Mouse (Mus musculus) c-Kit-positive CD71-positive TER-119-negative erythroid progenitor cells, embryonic 14.5 days (primary cell): Measurements from ENCODE around the gene Hpse2.
A peak's percentile ranks its signal among the peaks of the same experiment; 100 is the strongest.

Experiments
- DNase-seq: peaks from one replicate; pipeline ENCODE4 v3.0.0-alpha.2; 2013; ENCODE audit warnings: low read depth

Gene Hpse2

GRCm38 (mm10) chr19:42770141-42770872 lies 617.8 kb downstream of the Hpse2 start:
- DNase-seq = no peak

GRCm38 (mm10) chr19:42769648-42770047 lies 618.5 kb downstream of the Hpse2 start:
- no peak for DNase-seq

DNA sequence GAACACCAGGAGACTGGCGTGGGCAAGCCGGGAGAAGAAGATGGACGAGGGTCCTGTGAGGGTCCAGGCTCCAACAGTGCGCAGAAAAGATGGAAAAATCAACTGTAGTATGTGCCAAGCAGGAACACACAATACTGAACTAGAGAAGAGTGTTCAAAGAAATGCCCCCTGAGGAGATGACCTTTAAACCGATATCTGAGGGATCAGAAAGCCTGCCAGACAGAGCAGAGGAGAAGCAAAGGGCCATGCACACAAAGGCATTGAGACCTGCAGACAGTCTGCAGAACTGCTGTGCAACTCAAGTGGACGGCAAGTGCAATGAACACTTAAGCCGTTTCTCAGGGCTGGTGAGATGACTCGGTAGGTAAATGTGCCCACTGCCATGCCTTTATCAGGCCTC lies 620.8 kb downstream of the Hpse2 start:
- no peak for DNase-seq

- DNase-seq = no peak
Measured at GRCm38 (mm10) chr19:42764398-42764797, 623.8 kb downstream of the Hpse2 start.

DNA sequence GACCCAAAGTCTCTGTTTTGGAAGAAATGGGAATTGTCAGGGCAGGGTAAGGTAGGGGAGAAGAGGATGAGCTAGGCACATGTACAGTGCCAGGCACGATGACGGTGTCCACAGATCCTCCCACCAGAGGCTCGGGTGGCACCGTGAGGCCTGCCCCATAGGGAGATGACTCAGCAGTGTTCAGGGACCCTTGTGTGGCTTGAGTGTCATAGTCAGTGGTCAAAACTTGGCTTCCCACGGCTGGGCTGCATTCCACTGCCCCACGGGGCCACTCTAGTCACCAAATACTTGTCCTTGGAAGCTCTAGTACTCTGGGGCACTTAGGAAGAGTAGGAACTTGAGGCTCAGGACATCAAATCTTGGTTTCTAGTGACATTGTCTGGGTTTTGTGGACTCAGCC lies 631.5 kb downstream of the Hpse2 start:
- DNase-seq = no peak

DNA sequence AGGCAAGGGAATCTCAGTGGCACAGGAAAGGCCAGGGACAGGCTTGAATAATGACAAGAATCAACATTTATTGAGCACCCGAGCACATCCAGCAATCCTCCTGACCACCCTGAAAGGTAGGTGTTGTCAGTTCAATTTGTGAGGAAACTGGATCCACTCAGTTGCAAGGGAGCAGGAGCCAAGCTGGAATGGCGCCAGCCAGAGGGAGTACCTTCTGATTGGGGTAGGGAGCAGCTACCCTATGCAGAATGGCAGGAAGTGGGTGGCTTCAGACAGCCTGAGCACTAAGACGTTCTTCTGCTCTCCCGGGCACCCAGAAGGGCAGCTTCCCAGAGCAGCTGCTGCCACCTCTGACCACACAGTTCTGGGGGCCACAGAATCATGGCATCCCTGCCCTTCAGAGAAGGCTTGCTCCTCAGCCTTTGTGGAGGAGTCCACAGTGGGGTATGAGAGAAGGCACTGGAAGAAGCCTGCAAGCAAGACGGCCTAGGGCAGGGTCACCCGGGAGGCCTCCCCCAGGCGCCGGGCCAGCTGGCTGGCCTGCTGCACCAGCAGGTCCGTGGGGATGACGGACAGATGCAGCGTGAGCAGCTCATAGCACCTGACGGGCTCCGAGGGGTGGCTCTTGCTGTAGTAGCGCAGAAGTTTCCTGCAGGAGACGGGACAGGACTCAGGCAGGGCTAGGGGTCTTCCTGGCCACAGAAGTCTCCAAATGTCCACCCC lies 632.8 kb downstream of the Hpse2 start:
- no peak for DNase-seq

DNA sequence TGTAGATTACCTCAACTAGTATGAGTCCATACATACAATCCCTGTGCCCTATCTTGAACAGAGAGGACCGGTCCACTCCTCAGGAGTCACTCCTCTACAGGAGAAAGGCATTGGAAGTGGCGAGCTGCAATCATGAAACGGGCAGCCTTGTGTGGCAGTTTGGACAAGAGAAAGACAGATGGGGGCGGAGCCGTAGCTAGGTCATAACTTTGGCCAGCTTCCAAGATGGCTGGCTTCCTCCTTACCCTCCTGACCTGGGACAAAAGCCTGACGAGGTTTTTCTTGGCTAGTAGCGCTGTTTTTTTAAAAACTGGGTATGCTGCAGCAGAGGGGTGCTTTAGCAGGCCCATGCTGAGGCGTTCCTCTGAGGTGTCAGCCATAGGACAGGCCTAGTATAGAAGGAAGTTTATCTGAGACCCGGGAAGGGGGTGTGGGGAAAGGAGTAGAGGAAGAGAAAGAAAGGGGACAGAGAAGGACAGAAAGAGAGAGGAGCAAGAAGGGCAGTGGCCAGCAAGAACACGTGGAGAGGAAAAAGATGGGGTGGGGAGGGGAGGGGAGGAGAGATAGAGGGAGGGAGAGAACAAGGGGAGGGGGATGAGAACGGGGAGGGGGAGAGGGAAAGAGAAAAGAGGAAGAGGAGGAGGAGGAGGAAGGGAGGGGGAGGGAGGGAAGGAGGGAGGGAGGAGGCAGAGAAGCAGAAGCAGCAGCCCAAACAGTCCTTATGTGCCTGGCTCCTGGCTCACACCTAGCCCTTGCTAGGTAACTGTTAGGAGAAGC lies 634.8 kb downstream of the Hpse2 start:
- no peak for DNase-seq

GRCm38 (mm10) chr19:42752363-42752931 lies 635.7 kb downstream of the Hpse2 start, which contains the start of gene Pyroxd2:
Pyroxd2 (minus strand) TSS chr19:42752775.
- DNase-seq = peak; percentile 74

GRCm38 (mm10) chr19:42750196-42750595 lies 638.0 kb downstream of the Hpse2 start:
- no peak for DNase-seq

- DNase-seq = no peak
Measured at GRCm38 (mm10) chr19:42746702-42747101, 641.5 kb downstream of the Hpse2 start.

GRCm38 (mm10) chr19:42745869-42746224 lies 642.3 kb downstream of the Hpse2 start:
- DNase-seq = no peak

- DNase-seq = no peak
Measured at GRCm38 (mm10) chr19:42745084-42745868, 642.9 kb downstream of the Hpse2 start.

DNA sequence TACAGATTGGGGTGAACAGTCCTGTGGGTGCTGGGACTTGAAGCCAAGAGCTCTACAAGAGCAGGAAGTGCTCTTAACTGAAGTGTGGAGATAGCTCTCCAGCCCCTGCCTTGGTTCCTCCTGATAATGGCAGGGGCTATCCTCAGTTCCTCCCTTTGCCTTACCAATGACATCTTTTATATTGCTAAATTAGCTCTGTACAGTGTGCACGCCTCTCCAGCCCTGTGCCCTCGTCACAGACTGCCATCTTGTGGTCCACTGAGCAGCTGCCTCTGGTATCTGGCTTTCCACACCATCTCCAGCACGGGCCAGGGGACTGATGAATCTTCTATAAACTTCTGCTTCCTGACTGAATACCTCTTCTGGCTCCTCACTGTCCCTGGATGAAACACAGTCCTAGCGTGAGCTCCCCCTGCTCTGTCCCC lies 644.0 kb downstream of the Hpse2 start:
- no peak for DNase-seq

GRCm38 (mm10) chr19:42743261-42743660 lies 644.9 kb downstream of the Hpse2 start:
- no peak for DNase-seq

GRCm38 (mm10) chr19:42741884-42742283 lies 646.3 kb downstream of the Hpse2 start:
- DNase-seq = no peak

- DNase-seq = no peak
Measured at GRCm38 (mm10) chr19:42740163-42740899, 647.8 kb downstream of the Hpse2 start.

DNA sequence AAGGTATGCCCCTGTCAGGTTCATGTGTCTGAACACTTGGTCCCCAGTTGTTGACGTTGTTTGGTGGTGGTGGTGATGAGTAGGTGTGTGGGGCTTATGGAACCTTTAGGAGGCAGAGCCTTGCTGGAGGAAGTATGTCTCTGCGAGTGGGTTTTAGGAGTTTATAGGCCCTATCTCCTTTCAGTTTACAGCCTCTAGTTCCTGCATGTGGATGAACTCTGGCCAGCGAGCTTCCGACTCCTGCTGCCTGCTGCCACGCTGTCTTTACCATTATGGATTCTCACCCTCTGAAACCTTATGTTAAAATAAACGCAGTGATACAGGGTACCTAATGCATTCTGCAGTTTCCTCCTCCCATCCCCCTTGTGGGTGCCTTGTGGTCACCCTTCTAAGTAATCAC lies 648.4 kb downstream of the Hpse2 start:
- DNase-seq = no peak

GRCm38 (mm10) chr19:42737753-42738152 lies 650.4 kb downstream of the Hpse2 start:
- no peak for DNase-seq
